ENCODE assay signal across 32 mouse cellular contexts in the genomic region with DNA sequence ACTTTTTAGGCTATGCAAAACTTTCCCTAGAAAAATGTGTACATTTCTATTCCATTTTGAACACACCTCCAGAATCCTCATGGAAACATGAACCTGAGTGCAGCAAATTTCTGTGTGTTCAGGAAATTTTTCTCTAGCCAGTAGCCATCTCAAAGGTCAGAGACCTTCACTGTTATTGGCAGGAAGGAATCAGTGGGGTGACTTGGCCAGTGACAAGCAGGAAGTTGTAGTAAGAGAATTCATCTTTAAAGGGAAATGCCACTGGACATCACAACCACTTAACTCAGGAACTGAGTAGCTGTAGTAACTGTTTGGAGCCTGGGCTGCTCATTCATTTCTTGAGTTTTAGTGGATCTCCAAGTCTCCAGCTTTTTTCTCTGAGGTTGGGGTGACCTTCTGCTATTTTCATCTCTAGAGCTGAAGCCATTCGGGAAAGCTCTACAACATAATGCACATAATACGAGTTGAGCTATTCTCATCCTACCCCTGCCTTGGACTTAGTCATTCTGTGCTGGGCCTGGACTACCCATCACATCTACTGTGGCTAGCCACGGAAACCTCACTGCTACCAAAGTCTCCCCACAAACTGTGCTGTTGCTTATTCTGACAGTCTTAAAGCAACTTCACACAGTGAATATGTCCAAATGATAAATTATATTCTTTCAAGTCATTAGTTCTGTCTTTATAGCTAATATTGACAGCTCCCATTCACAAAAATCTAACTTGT. TPM values are rescaled to one million over a fixed set of nuclear protein-coding genes. Genes with fewer than 3 reads are reported as not detected.
A peak's percentile ranks its signal among the peaks of the same experiment; 100 is the strongest.
DNase-seq lines count a peak whose midpoint lies in the region; ATAC-seq and TF ChIP-seq lines count a peak whose summit lies in the region.
"Had no signal": no experiment of that assay in that cellular context is flagged by ENCODE, and none has a peak within 500 bp of the region (broad histone marks: within the 10 kb centered on the region; RNA-seq: fewer than 3 reads in every experiment).

No protein-coding gene starts in this region.

- no peak overlapping the region for H3K27ac ChIP-seq in liver, adult 2 months (replicated peaks; ENCODE audit: insufficient read depth, low read depth, low read length)
- H3K27ac ChIP-seq in liver, embryonic 12.5 days, result no peak overlapping the region
- peak overlapping the region; percentile 68; the same call in 1 of the 2 replicates for H3K27ac ChIP-seq in MEL (ENCODE audit: control insufficient read depth, low read depth, low read length)
- H3K27ac ChIP-seq: heart, adult 2 months; heart, embryonic 13.5 days; hindbrain, embryonic 10.5 days; hindbrain, embryonic 15.5 days; layer of hippocampus, adult 2 months; left cerebral cortex, adult 2 months; limb, embryonic 13.5 days; liver, embryonic 13.5 days; midbrain, embryonic 12.5 days; neural tube, embryonic 15.5 days had no signal

- H3K79me2 ChIP-seq in liver, adult 2 months (ENCODE audit: control insufficient read depth, insufficient read depth, low read length), result no peaks in the 10 kb centered on the region
- no peaks in the 10 kb centered on the region for H3K79me2 ChIP-seq in MEL (ENCODE audit: control insufficient read depth, insufficient read depth, low read length, poor library complexity)

- DNase-seq in liver, adult 2 months (ENCODE audit: extremely low read depth, low read depth, low spot score), result peak; percentile 78
- DNase-seq in MEL (ENCODE audit: low read depth, low spot score), result no peak
- DNase-seq in gastrocnemius, postnatal 25 days, result no peak
- DNase-seq in neural tube, embryonic 10.5 days (ENCODE audit: extremely low spot score, low spot score), result no peak
- no peak for DNase-seq in cerebellum, postnatal 25 days
- DNase-seq: adrenal gland, postnatal 25 days; cerebellum, adult 18-20 months; cerebellum, postnatal 10 days; gastrocnemius, postnatal 14 days; heart, adult 2 months; heart, postnatal 10 days; kidney, adult 8-10 months; kidney, postnatal 25 days; liver, embryonic 13.5 days; lung, adult 18-20 months; lung, postnatal 10 days; retina, postnatal 1 day; spleen, adult 18-20 months had no signal

- TF ChIP-seq CTCF in liver, adult 2 months (IDR thresholded peaks at IDR 0.05; ENCODE audit: low read depth, low read length), result no peak
- no peak for TF ChIP-seq CTCF in MEL (IDR thresholded peaks at IDR 0.05 in 2 of 3, conservative IDR thresholded peaks at IDR 0.05 in 1 of 3; ENCODE audit: control insufficient read depth in 1 of 3, insufficient read depth in 1 of 3, low read depth in 2 of 3, low read length in 3 of 3, poor library complexity in 1 of 3, severe bottlenecking in 1 of 3)

- ATAC-seq in liver, embryonic 12.5 days, result no peak
- peak; percentile 45 for ATAC-seq in granulocyte monocyte progenitor cell, adult 5-6 weeks (replicated peaks; ENCODE audit: poor library complexity, severe bottlenecking)
- 0 out of 2 replicates have a peak, but pooled peaks have one; percentile 18 for ATAC-seq in megakaryocyte progenitor cell, adult 5-6 weeks (replicated peaks; ENCODE audit: poor library complexity)
- ATAC-seq: forebrain, embryonic 14.5 days; Patski had no signal

- no peak overlapping the region for H3K9ac ChIP-seq in liver, adult 2 months (ENCODE audit: low read depth, low read length)
- H3K9ac ChIP-seq in liver, embryonic 12.5 days, result no peak overlapping the region
- no peak overlapping the region for H3K9ac ChIP-seq in MEL (ENCODE audit: control insufficient read depth, low read depth, low read length, poor library complexity, severe bottlenecking)
- H3K9ac ChIP-seq: heart, embryonic 13.5 days; hindbrain, embryonic 15.5 days; limb, embryonic 13.5 days; liver, embryonic 13.5 days; midbrain, embryonic 12.5 days; neural tube, embryonic 15.5 days had no signal

- no peak overlapping the region for H3K4me2 ChIP-seq in liver, embryonic 12.5 days
- H3K4me2 ChIP-seq: heart, embryonic 13.5 days; hindbrain, embryonic 15.5 days; limb, embryonic 13.5 days; liver, embryonic 13.5 days; midbrain, embryonic 12.5 days; neural tube, embryonic 15.5 days had no signal

- H3K27me3 ChIP-seq in liver, adult 2 months (ENCODE audit: control insufficient read depth, insufficient read depth, low read length), result no peaks in the 10 kb centered on the region
- H3K27me3 ChIP-seq in liver, embryonic 12.5 days (replicated peaks), result no peaks in the 10 kb centered on the region
- H3K27me3 ChIP-seq in MEL (ENCODE audit: control insufficient read depth in 1 of 2, insufficient read depth in 2 of 2, low read length in 2 of 2), result no peaks in the 10 kb centered on the region
- H3K27me3 ChIP-seq: heart, embryonic 13.5 days; hindbrain, embryonic 15.5 days; limb, embryonic 13.5 days; liver, embryonic 13.5 days; midbrain, embryonic 12.5 days; neural tube, embryonic 15.5 days; Patski had no signal

- H3K4me3 ChIP-seq in liver, adult 2 months (ENCODE audit: insufficient read depth, low read depth, low read length), result no peak overlapping the region
- no peak overlapping the region for H3K4me3 ChIP-seq in liver, embryonic 12.5 days
- no peak overlapping the region for H3K4me3 ChIP-seq in MEL (ENCODE audit: control insufficient read depth in 1 of 2, insufficient read depth in 1 of 2, low read depth in 2 of 2, low read length in 2 of 2)
- H3K4me3 ChIP-seq: heart, adult 2 months; heart, embryonic 13.5 days; hindbrain, embryonic 10.5 days; hindbrain, embryonic 15.5 days; layer of hippocampus, adult 2 months; left cerebral cortex, adult 2 months; limb, embryonic 13.5 days; liver, embryonic 13.5 days; midbrain, embryonic 12.5 days; neural tube, embryonic 15.5 days had no signal

- no peaks in the 10 kb centered on the region for H3K9me3 ChIP-seq in liver, embryonic 12.5 days (replicated peaks)
- no peaks in the 10 kb centered on the region for H3K9me3 ChIP-seq in MEL (replicated peaks; ENCODE audit: insufficient read depth, low read length)
- H3K9me3 ChIP-seq: G1E; heart, embryonic 13.5 days; hindbrain, embryonic 10.5 days; hindbrain, embryonic 15.5 days; limb, embryonic 13.5 days; liver, embryonic 13.5 days; midbrain, embryonic 12.5 days; neural tube, embryonic 15.5 days had no signal

- H3K36me3 ChIP-seq in liver, adult 2 months (ENCODE audit: control insufficient read depth, insufficient read depth, low read length), result no peaks in the 10 kb centered on the region
- H3K36me3 ChIP-seq in liver, embryonic 12.5 days, result no peaks in the 10 kb centered on the region
- H3K36me3 ChIP-seq in MEL (ENCODE audit: control insufficient read depth in 1 of 2, insufficient read depth in 2 of 2, low read length in 2 of 2), result peaks cover 0 to 26% of the 10 kb centered on the region in 2 experiments; a peak in 2 of 4 replicates
- H3K36me3 ChIP-seq: G1E; heart, embryonic 13.5 days; hindbrain, embryonic 10.5 days; hindbrain, embryonic 15.5 days; limb, embryonic 13.5 days; liver, embryonic 13.5 days; midbrain, embryonic 12.5 days; neural tube, embryonic 15.5 days had no signal

- no peak for TF ChIP-seq POLR2A in liver, adult 2 months (IDR thresholded peaks at IDR 0.05; ENCODE audit: extremely low read depth, insufficient read depth, low read length)
- TF ChIP-seq POLR2A in MEL (IDR thresholded peaks at IDR 0.05; ENCODE audit: control insufficient read depth in 1 of 2, insufficient read depth in 1 of 2, low read depth in 1 of 2, low read length in 2 of 2, poor library complexity in 1 of 2), result no peak

- WGBS in liver, adult 2 months, result 87% methylated on average over 3 of the region's 3 CpGs
- 49% methylated on average over 3 of the region's 3 CpGs for WGBS in liver, embryonic 12.5 days (ENCODE audit: insufficient replicate concordance)

- H3K4me1 ChIP-seq in liver, adult 2 months (ENCODE audit: control insufficient read depth, insufficient read depth, low read length), result peaks cover 3% of the 10 kb centered on the region; the same call in 1 of the 2 replicates
- H3K4me1 ChIP-seq in liver, embryonic 12.5 days, result no peaks in the 10 kb centered on the region
- H3K4me1 ChIP-seq in MEL (ENCODE audit: control insufficient read depth in 1 of 2, insufficient read depth in 2 of 2, low read length in 2 of 2), result peaks cover 13 to 21% of the 10 kb centered on the region in 2 experiments
- H3K4me1 ChIP-seq: hindbrain, embryonic 10.5 days; hindbrain, embryonic 15.5 days; liver, embryonic 13.5 days had no signal

- TF ChIP-seq RAD21 in MEL (IDR thresholded peaks at IDR 0.05; ENCODE audit: low read depth, low read length), result no peak

- TF ChIP-seq EP300 in MEL (IDR thresholded peaks at IDR 0.05; ENCODE audit: low read depth in 1 of 2, low read length in 2 of 2), result no peak

TF ChIP-seq in MEL, 35 proteins besides CTCF, POLR2A, EP300 and RAD21 (continues in another document):
- no peak for TF ChIP-seq ETS1 (IDR thresholded peaks at IDR 0.05; ENCODE audit: low read depth, low read length)
- TF ChIP-seq GATA1 (IDR thresholded peaks at IDR 0.05; ENCODE audit: low read depth, low read length), result no peak
- no peak for TF ChIP-seq TBP (IDR thresholded peaks at IDR 0.05; ENCODE audit: low read depth, low read length)
- TF ChIP-seq ZMIZ1 (IDR thresholded peaks at IDR 0.05; ENCODE audit: low read depth, low read length), result no peak
- no peak for TF ChIP-seq KAT2A (conservative IDR thresholded peaks at IDR 0.05; ENCODE audit: low read depth, low read length)
- no peak for TF ChIP-seq MXI1 (IDR thresholded peaks at IDR 0.05; ENCODE audit: low read depth, low read length)
- TF ChIP-seq USF2 (IDR thresholded peaks at IDR 0.05; ENCODE audit: borderline replicate concordance in 1 of 2, insufficient read depth in 1 of 2, low read depth in 1 of 2, low read length in 2 of 2), result no peak
- TF ChIP-seq GABPA (IDR thresholded peaks at IDR 0.05; ENCODE audit: low read depth, low read length), result no peak
- TF ChIP-seq MAFK (IDR thresholded peaks at IDR 0.05; ENCODE audit: borderline replicate concordance, low read depth, low read length), result no peak
- TF ChIP-seq NRF1 (IDR thresholded peaks at IDR 0.05; ENCODE audit: insufficient read depth, low read depth, low read length, poor library complexity, severe bottlenecking), result no peak
- no peak for TF ChIP-seq NELFE (IDR thresholded peaks at IDR 0.05; ENCODE audit: low read depth, low read length)
- TF ChIP-seq POLR2AphosphoS5 (IDR thresholded peaks at IDR 0.05; ENCODE audit: borderline replicate concordance, low read depth, low read length), result no peak

RNA-seq across cellular contexts. Expression of gene Ctsc, which starts 41.7 kb away (rescaled TPM):
- 124 and 131 TPM in 2 replicates for total RNA-seq in liver, adult 2 months (2014; rRNA removed)
- 83.6 and 93.6 TPM in 2 replicates for polyA plus RNA-seq in liver, adult 2 months (2012; rRNA removed)
- 40.9 and 42.3 TPM in 2 replicates for polyA plus RNA-seq in liver, embryonic 12.5 days (2016; fragmentation: Nextera tagmentation; extraction: Ambion mirVana)
- 50.7 and 59.1 TPM in 2 replicates for total RNA-seq in MEL (2012; rRNA removed)
- 10 to 100 TPM in 1 of 2 experiments, not detected in 1; 51.4 TPM for polyA plus RNA-seq in MEL (2012; ENCODE audit: insufficient read depth in 1 of 2, insufficient read length in 2 of 2, low read depth in 1 of 2, low replicate concordance in 2 of 2, missing spikeins in 1 of 2)
- total RNA-seq in granulocyte monocyte progenitor cell, adult 5-6 weeks (2014; fragmentation: Nextera tagmentation), result 64.1 and 67.9 TPM in 2 replicates
- 98.4 and 99.9 TPM in 2 replicates for total RNA-seq in granulocyte monocyte progenitor cell, adult 5-6 weeks (2017)
- 100 and 107 TPM in 2 replicates for total RNA-seq in megakaryocyte progenitor cell, adult 5-6 weeks (2015)
- 81.5 and 87.4 TPM in 2 replicates for total RNA-seq in megakaryocyte progenitor cell, adult 5-6 weeks (2017)
- total RNA-seq in gastrocnemius, postnatal 25 days (2021), result 10 to 100 TPM; 33.0 to 36.9 TPM
- polyA plus RNA-seq: G1E had no signal
